Mouse (Mus musculus): ENCODE results near the gene Ly6g6c.

Ly6g6c gene

DNA sequence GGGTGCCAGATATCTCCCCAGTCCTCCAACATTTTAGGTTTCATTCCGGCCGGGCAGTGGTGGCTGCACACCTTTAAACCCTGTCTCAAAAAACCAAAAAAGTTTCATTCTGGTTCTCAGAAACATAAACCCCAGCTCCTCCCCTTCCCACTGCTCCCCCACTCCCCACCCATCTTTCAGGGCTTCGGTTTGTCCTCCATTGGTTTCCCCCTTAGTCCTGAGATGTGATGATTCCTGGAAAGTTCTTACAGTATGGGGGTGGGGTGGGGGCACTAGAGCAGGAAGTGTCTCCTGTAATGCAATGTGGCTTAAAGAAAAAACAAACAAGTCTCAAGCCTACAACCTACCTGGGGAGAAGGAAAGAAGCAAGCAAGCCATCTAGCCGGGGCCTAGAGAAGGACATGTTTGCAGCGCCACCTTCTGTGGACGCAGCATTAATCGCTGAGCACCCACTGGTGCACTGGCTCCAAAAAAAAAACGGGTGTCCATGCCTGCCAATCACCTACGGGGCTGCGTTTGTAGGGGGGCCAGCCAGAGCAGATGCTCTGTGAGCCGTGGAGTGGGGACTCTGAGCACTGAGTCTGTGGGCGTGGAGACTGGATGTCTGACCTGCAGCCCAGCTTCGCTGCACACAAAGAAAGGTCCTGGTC lies 40.7 kb downstream of the Ly6g6c start:
- DNase-seq (ENCODE audit: inconsistent age in 2 of 2, low spot score in 1 of 2), result peak in 1 of 2 experiments; percentile 60

GRCm38 (mm10) chr17:35106522-35106921 lies 41.3 kb downstream of the Ly6g6c start:
- no peak for DNase-seq (ENCODE audit: inconsistent age in 2 of 2, low spot score in 1 of 2)

DNA sequence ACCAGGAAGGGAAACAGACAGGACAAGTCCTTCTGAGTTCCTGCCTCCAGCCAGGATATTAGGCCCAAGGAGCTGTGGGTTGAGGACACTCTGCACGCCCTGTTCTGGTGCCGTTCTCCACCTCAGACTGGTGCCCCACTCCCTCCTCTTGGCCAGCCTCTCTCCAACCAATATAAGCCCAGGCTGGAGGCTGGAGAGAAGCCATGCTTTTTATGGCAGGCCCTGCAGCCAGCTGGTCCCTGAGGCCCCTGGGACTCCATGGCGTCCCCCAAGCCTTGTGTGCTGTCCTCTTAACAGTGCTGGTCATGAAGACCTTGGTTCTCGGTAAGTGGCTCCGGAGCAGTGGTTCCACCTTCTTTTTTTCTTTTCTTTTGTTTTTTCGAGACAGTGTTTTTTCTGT lies 42.9 kb downstream of the Ly6g6c start, which contains the start of gene Ly6g5c:
Gene Ly6g5c, plus strand, starts transcription at position 183 of the 400 bp plus-strand sequence.
- DNase-seq (ENCODE audit: inconsistent age in 2 of 2, low spot score in 1 of 2), result no peak

DNA sequence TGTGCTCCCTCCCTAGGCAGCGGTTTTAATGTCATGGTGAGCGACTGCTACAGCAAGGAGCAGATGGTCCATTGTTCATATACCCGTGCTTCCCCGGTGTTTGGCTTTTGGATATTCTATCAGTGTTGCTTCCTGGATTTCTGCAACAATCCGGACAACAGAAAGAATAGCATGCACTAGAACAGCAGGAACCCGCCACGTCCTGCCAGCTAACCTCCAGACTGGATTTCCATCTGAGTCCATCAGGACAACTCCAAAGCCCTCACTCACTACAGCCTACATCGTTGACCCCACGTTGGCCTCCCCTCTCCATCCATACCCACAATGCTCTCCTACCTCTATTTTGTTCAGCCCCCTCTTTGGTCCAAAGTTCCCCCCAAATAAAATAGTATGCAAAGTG lies 46.6 kb downstream of the Ly6g6c start:
- no peak for DNase-seq (ENCODE audit: inconsistent age in 2 of 2, low spot score in 1 of 2)

GRCm38 (mm10) chr17:35115046-35116019 lies 50.1 kb downstream of the Ly6g6c start, which contains the start of gene Ly6g5b:
Ly6g5b (minus strand) TSS chr17:35115428.
- DNase-seq (ENCODE audit: inconsistent age in 2 of 2, low spot score in 1 of 2), result peak in 1 of 2 experiments; percentile 59
